Mouse (Mus musculus) mouse embryonic stem cell (cell line): ENCODE results near the gene Fgf5.

ENCODE experiments used
- in situ Hi-C, 2 experiments: fragments of 300-500 bp; cut with MboI; formaldehyde crosslinking; loops; 1 replicate in 1 of 2; 3 replicates in 1 of 2; pipeline ENCODE4 v1.14.3; 2019 to 2020; ENCODE audit warnings: low sequenced_read_pairs in 2 of 2, low pct_unique_long_range_greater_than_20kb in 1 of 2, mixed read lengths in 1 of 2; ENCODE audit not compliant: unreplicated experiment in 1 of 2

Fgf5 gene

DNA sequence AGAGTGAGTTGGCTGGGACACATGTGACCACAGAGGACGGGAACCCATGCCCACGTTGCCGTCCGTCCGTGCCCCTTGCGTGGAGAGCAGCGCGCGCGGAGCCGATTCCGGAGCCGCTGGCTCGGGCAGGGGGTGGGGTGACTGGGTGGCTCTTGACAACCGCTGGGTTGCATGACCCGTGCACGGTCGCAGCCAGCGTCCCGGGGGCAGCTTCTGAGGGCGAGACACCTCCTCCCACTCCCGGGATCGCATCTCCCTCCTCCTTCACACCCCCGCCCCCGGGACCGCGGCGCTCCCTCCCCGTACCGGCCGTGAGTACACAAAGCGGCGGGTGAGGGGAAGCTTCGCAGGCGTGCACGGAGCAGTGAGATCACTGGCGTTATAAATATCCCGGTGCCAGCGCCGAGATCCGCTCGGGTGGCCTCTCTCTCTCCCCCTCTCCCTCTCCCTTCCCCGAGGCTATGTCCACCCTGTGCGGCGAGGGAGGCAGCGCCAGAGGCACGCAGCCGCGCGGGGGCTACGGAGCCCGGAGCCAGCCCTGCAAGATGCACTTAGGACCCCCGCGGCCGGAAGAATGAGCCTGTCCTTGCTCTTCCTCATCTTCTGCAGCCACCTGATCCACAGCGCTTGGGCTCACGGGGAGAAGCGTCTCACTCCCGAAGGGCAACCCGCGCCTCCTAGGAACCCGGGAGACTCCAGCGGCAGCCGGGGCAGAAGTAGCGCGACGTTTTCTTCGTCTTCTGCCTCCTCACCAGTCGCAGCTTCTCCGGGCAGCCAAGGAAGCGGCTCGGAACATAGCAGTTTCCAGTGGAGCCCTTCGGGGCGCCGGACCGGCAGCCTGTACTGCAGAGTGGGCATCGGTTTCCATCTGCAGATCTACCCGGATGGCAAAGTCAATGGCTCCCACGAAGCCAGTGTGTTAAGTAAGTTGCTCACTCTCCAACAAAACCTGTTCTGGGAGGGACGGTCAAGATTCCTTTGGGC lies at the start of gene Fgf5:
Gene Fgf5, plus strand, starts transcription at position 347 of the 984 bp plus-strand sequence.
- in situ Hi-C loops: loop anchor here in 1 of 2 experiments (10.0 kb wide), 1 partner anchor 69 kb away; no protein-coding TSS in a partner anchor

DNA sequence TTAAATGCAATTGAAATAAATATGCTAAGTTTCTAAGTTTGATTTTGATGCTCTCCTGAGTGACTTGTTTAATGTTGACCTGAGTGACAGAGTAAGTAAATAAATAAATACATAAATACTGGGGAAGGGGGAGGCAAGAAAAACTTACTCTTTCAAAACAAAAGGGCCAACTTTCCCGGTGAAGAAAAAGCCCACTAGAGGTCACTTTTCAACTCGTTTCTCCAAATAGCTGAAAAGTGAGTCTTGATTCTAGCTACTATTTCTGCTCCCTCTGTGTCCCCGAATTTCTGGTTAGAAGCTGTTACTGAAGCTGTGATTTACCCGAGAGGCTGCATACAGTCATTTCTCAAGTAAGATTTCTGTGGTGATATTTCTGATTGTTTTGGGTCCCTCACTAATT lies 41.5 kb upstream of the Fgf5 start:
- in situ Hi-C loops: no loop called here

DNA sequence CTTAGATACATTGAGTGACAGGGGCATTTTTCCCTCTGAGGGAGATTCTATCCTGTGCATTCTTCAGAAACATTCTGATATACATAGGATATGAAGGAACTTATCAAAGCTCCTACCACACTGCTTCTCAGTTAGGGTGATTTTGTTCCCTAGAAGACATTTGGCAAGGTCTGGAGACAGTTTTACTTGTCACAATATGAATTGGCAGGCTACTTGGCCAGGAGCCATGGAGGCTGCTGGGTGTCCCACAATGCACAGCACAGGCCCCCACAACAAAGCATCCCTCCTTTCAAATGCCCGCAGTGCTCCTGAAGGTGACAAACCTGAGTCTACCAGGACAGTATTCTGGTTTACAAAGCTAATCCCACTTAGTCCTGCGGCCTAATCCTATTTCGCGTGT lies 32.0 kb upstream of the Fgf5 start:
- in situ Hi-C loops: no loop called here

DNA sequence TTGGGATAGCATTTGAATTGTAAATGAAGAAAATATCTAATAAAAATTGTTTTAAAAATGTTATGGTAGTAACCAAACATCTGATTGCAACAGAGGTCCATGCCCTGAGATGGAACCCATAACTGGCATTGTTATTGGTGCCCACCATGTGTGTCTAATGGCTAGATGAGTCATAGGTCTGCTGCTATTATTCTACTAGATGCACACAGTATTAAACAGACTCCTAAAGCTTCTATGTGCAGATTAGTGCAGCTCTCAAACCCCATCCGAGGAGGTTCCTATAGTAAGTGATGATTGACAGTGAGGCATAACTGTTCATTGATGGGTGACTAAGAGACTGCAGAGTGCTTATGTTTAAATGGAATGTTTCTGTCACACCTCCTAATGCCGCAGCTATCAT lies 27.3 kb upstream of the Fgf5 start:
- in situ Hi-C loops: no loop called here

DNA sequence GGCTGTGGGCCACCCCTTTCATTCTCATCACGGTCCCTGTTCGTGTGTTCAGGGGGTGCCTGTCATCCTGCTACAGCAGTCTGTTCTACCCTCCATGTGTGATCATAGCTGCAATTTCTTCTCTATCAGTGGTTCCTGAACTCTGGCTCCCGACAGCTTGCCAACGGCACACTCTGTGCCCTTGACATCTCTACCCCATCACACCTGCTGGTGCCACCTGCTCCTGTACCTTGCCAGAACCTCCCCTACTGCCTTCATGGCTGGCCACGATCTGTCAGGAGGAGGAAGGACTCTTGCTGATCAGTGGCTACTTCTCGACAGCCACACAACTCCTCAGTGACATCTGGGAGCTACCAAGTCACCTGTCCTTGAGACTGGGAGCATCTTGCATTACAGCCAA lies 24.5 kb upstream of the Fgf5 start:
- in situ Hi-C loops: no loop called here

DNA sequence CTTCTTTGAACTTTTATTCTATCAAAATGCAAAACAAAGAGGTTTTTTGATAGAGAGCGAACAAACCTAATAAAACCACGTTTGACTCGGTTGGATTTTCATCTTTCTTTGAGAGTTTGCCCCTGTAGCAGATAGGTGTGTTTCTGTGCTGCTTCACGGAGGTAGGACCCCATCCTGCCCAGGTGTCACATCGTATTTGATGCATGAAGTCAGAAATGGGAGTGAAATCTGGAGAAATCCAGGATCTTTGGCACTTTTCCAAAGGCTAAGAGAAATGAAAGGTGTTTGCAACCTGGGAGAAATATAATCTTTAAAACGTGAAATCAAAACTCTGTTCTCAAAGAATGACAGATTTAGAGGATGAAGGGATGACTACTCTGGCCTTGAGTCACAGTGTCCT lies 15.5 kb upstream of the Fgf5 start:
- in situ Hi-C loops: no loop called here

DNA sequence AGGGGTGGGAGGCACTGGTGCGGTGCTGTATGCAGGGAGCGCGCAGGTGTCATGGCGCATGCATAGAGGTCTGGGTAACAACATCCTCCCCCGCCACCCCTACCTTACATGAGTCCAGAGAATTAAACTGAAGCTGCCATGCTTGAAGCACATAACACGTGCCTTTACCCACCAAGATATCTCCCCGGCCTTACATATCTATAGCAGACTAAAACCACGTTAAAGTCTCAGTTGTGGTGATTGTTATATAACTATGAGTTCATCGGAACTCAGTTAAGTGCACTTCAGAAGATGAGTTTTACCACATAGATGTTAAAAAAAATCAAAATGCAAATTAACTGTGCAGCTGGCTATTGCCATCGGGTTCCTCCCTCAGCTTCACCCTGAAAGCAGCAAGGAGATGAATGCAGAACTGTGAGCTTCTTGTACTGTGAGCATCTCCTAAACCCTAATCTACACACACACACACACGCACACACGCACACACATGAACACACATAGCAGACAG lies 12.6 kb upstream of the Fgf5 start:
- in situ Hi-C loops: no loop called here

DNA sequence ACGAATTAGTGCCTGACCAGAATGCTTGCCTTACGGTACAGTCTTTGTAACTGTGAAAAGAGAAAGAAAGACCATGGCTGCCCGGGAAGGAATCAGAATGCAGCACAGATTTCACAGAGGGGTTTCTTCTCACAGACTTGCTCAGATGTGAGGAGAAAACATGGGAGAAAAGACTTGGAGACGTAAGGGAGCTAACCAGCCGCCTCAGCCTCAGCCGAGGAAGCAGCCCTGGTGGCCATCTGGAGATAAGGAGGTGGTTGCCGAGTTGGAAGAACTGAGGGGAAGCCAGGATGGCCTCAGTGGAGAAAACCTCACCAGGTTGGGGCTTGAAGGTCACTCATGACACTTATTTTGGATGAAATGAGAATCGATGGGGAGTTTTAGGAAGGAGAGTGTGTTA lies 8.7 kb upstream of the Fgf5 start:
- in situ Hi-C loops: no loop called here

DNA sequence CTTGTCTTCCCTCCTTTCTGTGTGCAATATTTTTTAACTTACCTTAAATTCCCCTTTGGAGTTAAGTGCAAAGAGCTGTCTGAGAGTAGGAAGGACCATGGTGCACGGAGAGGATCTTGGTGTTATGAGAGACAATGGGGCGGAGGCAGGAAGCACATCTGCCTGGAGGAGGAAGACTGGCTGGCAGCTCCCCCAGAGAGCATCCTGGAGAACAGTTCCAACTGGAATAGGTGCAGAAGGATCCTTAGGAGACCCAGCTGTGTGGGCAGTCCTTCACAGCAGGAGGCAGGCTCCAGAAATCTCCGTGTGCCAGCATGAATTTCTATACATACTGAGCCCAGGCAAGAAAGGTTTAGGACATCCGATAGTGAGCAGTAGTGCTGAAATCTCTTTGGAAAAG lies 8.0 kb upstream of the Fgf5 start:
- in situ Hi-C loops: no loop called here

DNA sequence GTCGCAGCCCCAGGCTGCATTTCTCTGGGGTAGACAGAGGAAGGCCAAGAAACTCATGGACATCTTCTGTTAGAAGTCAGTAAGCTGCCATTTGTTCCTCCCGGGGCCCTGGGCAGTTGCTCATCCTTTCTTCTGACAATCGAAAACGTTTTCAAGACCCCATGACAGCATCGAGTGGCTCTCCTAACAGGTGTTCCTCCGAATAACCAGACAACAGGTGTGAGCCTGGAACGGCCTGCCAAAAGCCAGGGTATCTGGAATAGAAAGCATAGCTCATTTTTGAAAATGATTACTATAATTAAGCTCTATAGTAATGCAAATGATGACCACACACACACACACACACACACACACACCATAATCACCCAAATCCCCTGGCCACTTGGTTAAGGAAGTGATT lies 7.2 kb upstream of the Fgf5 start:
- in situ Hi-C loops: no loop called here

DNA sequence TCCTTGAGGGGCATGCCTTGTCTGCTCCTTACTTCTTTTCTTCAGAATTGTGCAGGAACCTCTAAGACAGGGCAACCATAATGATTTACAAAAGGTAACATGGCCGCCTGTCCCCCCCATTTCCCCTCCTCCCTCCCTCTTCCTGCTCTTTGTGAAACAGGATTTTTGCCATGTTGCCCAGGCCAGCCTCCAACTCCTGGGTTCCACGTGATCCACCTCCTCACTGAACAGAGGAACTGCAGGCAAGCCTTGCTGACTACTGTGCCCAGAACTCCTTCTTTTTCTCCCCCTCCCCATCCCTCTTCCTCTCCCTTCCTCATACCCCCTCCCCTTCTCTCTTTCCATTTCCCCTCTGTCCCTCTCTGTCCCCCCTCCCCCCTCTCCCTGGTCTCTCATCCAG lies 6.5 kb upstream of the Fgf5 start:
- in situ Hi-C loops: no loop called here

DNA sequence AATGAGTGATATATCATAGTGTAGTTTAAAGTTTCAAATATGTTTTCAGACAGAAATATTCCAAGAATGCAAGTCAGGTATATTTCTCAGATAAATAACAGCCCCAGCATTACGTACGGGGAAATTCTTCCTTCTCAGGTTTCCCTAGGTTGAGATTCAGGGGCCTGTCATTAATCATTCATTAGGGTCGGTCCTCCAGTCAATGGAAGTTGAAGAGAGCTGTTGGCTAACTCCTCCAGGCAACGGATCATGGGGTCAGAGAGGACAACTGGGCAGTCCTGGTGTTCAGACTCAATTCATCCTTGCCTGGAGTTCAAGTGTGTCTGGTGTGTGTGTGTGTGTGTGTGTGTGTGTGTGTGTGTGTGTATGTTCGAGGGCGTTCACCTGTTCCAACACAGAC lies 837 bp upstream of the Fgf5 start:
- in situ Hi-C loops: loop anchor here in 1 of 2 experiments (10.0 kb wide), 1 partner anchor 68 kb away; no protein-coding TSS in a partner anchor

DNA sequence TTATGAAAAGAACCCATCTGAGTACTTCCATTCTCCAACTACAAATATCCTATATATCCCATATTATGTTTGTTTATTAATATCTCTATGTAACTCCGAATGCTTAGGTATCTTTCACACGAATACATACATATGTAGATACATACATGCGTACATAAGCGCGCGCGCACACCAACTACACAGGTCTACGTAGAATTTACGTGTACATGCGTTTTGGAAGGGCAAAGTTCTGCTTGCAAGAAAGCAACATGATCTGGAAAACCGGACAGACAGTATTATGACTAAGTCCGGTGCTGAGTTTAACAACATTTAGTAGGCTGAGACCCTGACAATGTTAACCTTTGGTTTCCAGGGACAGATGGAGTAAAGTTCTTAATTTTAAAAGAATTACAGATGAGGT lies 1.2 kb downstream of the Fgf5 start:
- in situ Hi-C loops: loop anchor here in 1 of 2 experiments (10.0 kb wide), 1 partner anchor 70 kb away; no protein-coding TSS in a partner anchor

DNA sequence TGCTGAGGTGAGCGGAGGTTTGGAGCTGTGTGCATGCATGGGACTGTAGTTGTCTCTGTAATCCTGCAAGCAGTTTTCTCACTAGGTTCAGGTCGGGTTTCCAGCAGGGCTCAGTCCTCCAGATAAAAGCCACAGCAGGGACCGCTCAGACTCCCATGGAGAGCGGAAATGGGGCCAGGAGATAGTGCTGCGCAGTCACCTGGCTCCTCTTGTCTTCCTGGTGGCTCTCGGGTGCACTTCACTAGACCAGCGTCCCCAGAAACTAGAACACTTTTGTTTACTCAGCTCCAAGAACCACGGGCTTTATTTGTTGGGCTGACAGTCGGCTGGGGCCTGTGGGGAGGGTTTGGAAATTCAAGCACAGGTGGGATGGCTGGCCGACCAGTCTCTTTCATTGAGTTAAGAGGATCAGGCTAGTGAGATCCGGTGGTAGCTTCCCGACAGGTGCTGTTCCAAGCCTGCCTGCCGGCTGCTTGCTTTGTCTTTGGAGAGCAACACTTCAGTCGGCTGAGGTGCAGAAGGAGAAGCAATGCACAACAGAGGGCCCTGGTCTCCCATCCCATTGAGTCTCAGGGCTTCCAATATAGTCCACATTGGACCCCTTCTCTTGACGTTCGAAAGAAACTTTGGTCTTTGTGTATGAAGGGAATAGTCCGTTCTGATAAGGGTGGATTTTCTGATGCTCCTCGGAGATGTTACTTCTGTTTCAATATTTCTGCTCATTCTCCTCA lies 1.9 kb downstream of the Fgf5 start:
- in situ Hi-C loops: loop anchor here in 1 of 2 experiments (10.0 kb wide), 1 partner anchor 71 kb away; no protein-coding TSS in a partner anchor

DNA sequence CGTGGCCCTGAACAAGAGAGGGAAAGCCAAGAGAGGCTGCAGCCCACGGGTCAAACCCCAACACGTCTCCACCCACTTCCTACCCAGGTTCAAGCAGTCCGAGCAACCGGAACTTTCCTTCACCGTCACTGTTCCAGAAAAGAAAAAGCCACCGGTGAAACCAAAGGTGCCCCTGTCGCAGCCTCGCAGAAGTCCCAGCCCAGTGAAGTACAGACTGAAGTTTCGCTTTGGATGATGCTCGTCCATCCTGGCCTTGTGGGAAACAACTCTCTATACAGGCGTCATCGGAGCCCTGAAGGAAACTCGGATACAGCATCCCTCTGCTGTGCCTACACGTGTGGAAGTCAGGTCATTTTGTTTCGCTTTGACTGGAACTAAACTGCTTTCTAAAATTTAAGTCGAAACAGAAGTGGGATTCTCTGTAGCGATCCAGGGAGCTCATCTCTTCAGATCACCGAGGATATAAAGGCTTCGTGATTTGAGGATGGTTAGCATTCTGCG lies 21.4 kb downstream of the Fgf5 start:
- in situ Hi-C loops: no loop called here

DNA sequence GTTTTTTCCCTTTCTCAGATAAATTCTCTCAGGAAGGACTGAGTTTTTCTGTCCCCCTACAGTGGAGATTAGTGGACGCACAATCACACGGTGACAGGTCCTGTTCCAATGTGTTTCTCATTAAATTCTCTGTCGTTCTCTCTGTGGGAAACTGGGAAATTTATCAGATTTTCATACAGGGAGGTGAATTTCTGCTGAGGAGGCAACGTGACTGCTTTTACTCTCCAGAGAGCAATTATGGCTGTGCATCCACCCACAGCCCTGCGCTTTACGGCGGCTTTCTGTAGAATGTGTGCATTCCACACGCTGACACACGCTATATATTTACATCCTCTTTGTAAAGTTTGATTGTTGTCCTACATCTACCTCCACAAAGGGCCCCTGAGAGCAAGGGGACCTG lies 28.0 kb downstream of the Fgf5 start:
- in situ Hi-C loops: no loop called here

DNA sequence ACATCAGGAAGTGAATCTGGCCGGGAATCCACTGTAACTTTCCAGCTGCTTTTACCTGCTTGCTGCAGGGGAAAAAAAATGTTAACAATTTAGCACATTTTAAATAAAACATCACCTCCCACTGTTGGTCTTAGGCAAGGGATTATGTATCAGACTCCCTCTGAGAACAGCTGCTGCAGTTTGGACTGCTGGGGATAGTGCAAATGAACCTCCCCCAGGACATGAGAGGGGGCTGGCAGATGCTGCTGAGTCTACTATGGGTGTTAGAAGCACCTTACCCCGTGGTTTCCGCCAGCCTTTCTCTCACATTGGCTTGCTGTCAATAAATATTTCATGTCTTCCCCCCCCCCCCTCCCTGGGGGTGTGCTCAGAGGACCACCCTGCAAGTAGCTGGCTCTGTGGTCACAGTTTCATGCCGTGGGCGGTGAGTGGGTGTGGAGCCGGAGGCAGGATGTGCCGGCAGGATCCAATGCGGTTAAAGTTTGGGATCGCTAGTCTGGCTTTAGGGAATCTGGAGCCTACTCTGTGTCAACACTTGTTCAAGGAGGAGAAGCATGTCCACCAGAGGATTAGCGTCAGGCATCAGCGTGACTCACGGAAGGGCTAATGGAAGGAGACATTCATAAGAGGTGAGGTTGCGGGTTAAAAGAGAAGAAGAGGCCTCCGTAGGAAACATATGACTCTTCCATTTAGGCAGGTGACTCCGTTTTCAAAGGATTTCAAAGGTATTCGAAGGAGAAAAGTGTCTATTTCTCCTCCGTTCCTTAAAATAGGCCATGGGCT lies 29.9 kb downstream of the Fgf5 start:
- in situ Hi-C loops: no loop called here

DNA sequence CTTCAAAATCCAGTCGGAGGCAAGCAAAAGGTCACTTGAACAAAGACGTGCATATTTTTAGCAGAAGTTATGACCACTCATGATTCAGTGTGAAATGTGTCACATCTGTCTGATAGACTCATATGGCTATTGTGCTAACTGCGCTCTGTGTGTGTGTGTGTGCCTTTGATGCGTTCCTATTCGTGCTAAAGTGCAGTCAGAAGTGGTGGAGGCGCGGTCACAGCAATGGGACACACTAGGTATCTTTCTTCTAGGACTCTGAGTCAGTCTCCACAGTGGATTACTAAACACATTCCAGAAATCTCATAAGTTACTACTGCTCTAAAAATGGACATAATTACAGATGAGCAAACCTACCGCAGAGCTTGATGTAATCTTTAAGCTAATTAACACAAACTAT lies 36.7 kb downstream of the Fgf5 start:
- in situ Hi-C loops: no loop called here
